Mouse (Mus musculus): ENCODE results near the gene Rpl19. TPM values are rescaled to one million over a fixed set of nuclear protein-coding genes. Genes with fewer than 3 reads are reported as not detected.

The Rpl19 gene
- polyA plus RNA-seq, 1 experiment from 2014 or later: 1,192 TPM

DNA sequence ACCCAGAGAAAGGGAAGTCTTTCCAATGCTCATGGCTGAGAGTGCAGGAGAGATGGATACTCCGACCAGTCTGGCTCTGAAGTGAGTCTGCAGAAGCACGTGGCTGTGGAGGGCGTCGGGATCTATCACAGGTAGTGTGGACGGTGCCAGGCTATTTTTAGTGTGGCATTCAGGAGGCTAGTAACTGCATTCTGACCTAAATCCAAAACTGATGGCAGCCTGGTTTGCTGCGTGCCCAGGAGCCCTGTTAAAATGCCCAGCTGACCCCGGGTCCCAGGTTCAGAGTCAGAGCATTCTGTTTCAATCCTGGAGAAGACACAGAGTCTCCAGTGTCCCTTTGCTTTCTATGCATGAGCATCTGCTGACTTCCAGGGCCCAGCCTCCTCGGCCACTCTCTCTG is 50.6 kb downstream of the Rpl19 start:
- Histone ChIP-seq H3K4me1 (peaks cover 6% of the 10 kb centered on the region; the same call in 1 of the 2 replicates), H3K4me3 (no peak overlapping the region), H3K27ac (no peak overlapping the region), H3K27me3 (ENCODE audit: poor library complexity, severe bottlenecking) (0 out of 2 replicates have a peak, but pooled peaks cover 3% of the 10 kb centered on the region), H3K36me3 (replicated peaks) (peaks cover 7% of the 10 kb centered on the region; the same call in 1 of the 2 replicates), H3K9me3 (no peaks in the 10 kb centered on the region)
- DNase-seq (ENCODE audit: extremely low spot score, low spot score): no peak
- 85% methylated on average over 8 of the region's 8 CpGs for WGBS

Small RNA genes lying within 50 kb of the gene (microRNA-seq; reads per million reads assigned to microRNA genes)
- gene Gm27597: not detected

Other genes with a start within 250 kb of the Rpl19 start
- gene Rpl23, start 244.3 kb upstream of the Rpl19 start, polyA plus RNA-seq (2016; fragmentation: Nextera tagmentation; extraction: Ambion mirVana): 449 and 492 TPM in 2 replicates
- gene Lasp1, start 227.7 kb upstream of the Rpl19 start, polyA plus RNA-seq (2016; fragmentation: Nextera tagmentation; extraction: Ambion mirVana): 85.5 and 87.3 TPM in 2 replicates
- 13.3 and 15.9 TPM in 2 replicates for gene B230217C12Rik, start 185.9 kb upstream of the Rpl19 start, polyA plus RNA-seq (2016; fragmentation: Nextera tagmentation; extraction: Ambion mirVana)
- 0.64 and 0.91 TPM in 2 replicates for gene Fbxo47, start 142.6 kb upstream of the Rpl19 start, polyA plus RNA-seq (2016; fragmentation: Nextera tagmentation; extraction: Ambion mirVana)
- 0.11 and 0.16 TPM in 2 replicates for gene Plxdc1, start 40.3 kb upstream of the Rpl19 start, polyA plus RNA-seq (2016; fragmentation: Nextera tagmentation; extraction: Ambion mirVana)
- gene Arl5c, start 30.5 kb upstream of the Rpl19 start, polyA plus RNA-seq (2016; fragmentation: Nextera tagmentation; extraction: Ambion mirVana): 15.2 and 17.6 TPM in 2 replicates
- gene Cacnb1, start 3.7 kb upstream of the Rpl19 start, polyA plus RNA-seq (2016; fragmentation: Nextera tagmentation; extraction: Ambion mirVana): 5.3 and 6.0 TPM in 2 replicates
- gene Stac2, start 26.8 kb downstream of the Rpl19 start, polyA plus RNA-seq (2016; fragmentation: Nextera tagmentation; extraction: Ambion mirVana): 0.32 and 0.42 TPM in 2 replicates
- 16.9 and 18.3 TPM in 2 replicates for gene Fbxl20, start 123.7 kb downstream of the Rpl19 start, polyA plus RNA-seq (2016; fragmentation: Nextera tagmentation; extraction: Ambion mirVana)
- 77.9 and 78.5 TPM in 2 replicates for gene Med1, start 166.6 kb downstream of the Rpl19 start, polyA plus RNA-seq (2016; fragmentation: Nextera tagmentation; extraction: Ambion mirVana)
- gene Cdk12, start 176.3 kb downstream of the Rpl19 start, polyA plus RNA-seq (2016; fragmentation: Nextera tagmentation; extraction: Ambion mirVana): 12.7 and 13.0 TPM in 2 replicates